Mouse (Mus musculus): ENCODE measurements around the gene Riok1.

Gene Riok1

GRCm38 (mm10) chr13:38064854-38065663 is 28.3 kb downstream of the Riok1 start:
- peak; percentile 71 for DNase-seq

- DNase-seq = peak; percentile 59
These were observed 34.1 kb downstream of the Riok1 start for GRCm38 (mm10) chr13:38070945-38071344.

- no peak for DNase-seq
These were observed 36.8 kb downstream of the Riok1 start for GRCm38 (mm10) chr13:38073374-38074307.

GRCm38 (mm10) chr13:38074404-38074803 is 37.6 kb downstream of the Riok1 start:
- DNase-seq = no peak

GRCm38 (mm10) chr13:38077113-38077512 is 40.3 kb downstream of the Riok1 start:
- peak; percentile 36 for DNase-seq

GRCm38 (mm10) chr13:38078836-38079235 is 42.0 kb downstream of the Riok1 start:
- DNase-seq = no peak

GRCm38 (mm10) chr13:38079366-38079765 is 42.6 kb downstream of the Riok1 start:
- no peak for DNase-seq

- no peak for DNase-seq
These were observed 43.2 kb downstream of the Riok1 start for GRCm38 (mm10) chr13:38080014-38080413.

- DNase-seq = no peak
These were observed 43.9 kb downstream of the Riok1 start for GRCm38 (mm10) chr13:38080725-38081124.

GRCm38 (mm10) chr13:38081161-38081560 is 44.4 kb downstream of the Riok1 start:
- DNase-seq = no peak

GRCm38 (mm10) chr13:38086711-38087110 is 49.9 kb downstream of the Riok1 start:
- no peak for DNase-seq

- DNase-seq = no peak
These were observed 51.2 kb downstream of the Riok1 start for GRCm38 (mm10) chr13:38088008-38088407.

- no peak for DNase-seq
These were observed 52.7 kb downstream of the Riok1 start for GRCm38 (mm10) chr13:38089449-38089848.

- DNase-seq = no peak
These were observed 53.1 kb downstream of the Riok1 start for GRCm38 (mm10) chr13:38089871-38090270.

GRCm38 (mm10) chr13:38096207-38096606 is 59.4 kb downstream of the Riok1 start:
- no peak for DNase-seq

GRCm38 (mm10) chr13:38103406-38103805 is 66.6 kb downstream of the Riok1 start:
- no peak for DNase-seq

GRCm38 (mm10) chr13:38104501-38104900 is 67.7 kb downstream of the Riok1 start:
- DNase-seq = no peak

GRCm38 (mm10) chr13:38109081-38109480 is 72.3 kb downstream of the Riok1 start:
- DNase-seq = no peak
